Mouse (Mus musculus): ENCODE data around the gene Znrf1. TPM values are rescaled to one million over a fixed set of nuclear protein-coding genes. Genes with fewer than 3 reads are reported as not detected.

The Znrf1 gene
- polyA plus RNA-seq, 1 experiment from 2014 or later, result 33.1 TPM

DNA sequence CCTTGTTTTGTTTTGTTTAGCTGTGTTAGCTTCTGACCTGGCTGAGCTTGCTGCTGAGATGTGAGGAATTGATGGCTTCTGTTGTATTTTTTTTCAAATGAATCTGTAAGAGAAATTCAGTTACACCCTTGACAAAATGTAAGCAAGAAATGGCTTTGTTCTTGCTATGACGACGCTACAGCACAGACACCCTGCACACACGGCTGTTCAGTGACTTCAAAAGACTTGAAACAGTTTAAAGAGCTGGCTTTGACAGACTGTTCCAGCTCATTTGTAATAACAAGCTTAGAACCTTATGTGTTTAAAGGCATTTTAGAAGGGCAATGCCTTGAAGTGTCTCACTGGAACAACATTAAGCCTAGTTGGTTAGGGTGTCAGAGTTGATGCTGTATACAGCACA, 46.5 kb downstream of the Znrf1 start:
- no peak overlapping the region for H3K4me2 ChIP-seq
- H3K9ac ChIP-seq, result no peak overlapping the region
- no peaks in the 10 kb centered on the region; the same call in 1 of the 2 replicates for H3K36me3 ChIP-seq
- H3K9me3 ChIP-seq (replicated peaks), result peaks cover 7% of the 10 kb centered on the region
- no peaks in the 10 kb centered on the region for H3K27me3 ChIP-seq (replicated peaks)
- H3K4me3 ChIP-seq, result no peak overlapping the region
- whole genome bisulfite sequencing, result 81% methylated on average over 3 of the region's 3 CpGs
- peaks cover 23% of the 10 kb centered on the region for H3K4me1 ChIP-seq (replicated peaks)
- no peak for ATAC-seq (ENCODE audit: insufficient number of reproducible peaks, low FRiP score)
- H3K27ac ChIP-seq (ENCODE audit: poor library complexity, severe bottlenecking), result no peak overlapping the region

DNA sequence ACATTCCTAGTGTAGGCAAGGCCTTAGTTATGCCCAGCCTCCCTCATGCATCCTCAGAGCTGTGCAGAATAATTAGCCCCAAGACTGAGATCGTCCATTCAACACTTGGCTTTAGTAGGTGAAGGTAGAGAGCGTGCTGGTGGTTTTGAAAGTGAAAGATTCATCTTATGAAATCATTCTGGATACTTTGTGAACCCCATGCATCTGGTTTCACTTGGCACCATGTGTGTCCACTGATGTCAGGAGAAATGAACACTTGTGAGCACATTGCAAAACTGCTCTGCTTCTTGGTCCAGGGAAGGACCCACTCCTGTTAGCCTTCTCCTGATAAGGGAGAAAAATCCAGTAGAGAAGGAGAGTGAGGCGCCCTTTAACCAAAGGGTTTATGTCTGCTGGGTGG, 49.0 kb downstream of the Znrf1 start:
- H3K9me3 ChIP-seq (replicated peaks), result peaks cover 7% of the 10 kb centered on the region
- no peaks in the 10 kb centered on the region for H3K27me3 ChIP-seq (replicated peaks)
- no peak for ATAC-seq (ENCODE audit: insufficient number of reproducible peaks, low FRiP score)
- H3K27ac ChIP-seq (ENCODE audit: poor library complexity, severe bottlenecking), result no peak overlapping the region
- WGBS, result 83% methylated on average over 3 of the region's 3 CpGs
- no peaks in the 10 kb centered on the region; the same call in 1 of the 2 replicates for H3K36me3 ChIP-seq
- peaks cover 14% of the 10 kb centered on the region; the same call in 1 of the 2 replicates for H3K4me1 ChIP-seq (replicated peaks)
- H3K4me2 ChIP-seq, result no peak overlapping the region
- no peak overlapping the region for H3K4me3 ChIP-seq
- no peak overlapping the region for H3K9ac ChIP-seq

DNA sequence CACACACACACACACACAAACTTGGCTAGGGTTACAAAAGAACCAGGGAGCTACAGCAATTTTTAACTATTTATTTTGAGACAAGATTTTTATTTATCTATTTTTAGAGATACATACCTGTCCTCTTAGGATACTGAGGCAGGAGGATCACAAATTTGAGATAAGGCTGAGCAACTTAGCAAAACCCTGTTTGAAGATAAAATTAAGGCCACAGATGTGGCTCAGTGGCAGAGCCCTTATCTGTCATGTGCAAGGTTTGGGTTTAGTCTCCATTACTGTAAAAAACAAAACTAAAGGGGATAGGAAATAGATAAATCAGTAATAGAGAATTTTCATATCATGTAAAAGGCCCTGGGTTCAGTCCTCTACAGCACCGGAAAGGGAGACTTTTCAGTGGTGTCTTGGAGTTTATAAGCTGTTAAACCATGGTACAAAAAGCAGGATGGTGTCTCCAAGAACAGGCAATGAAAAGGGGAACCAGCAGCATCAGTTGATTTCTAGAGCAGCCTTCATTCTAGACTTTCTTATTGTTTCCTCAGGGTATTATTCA, 51.7 kb downstream of the Znrf1 start:
- peaks cover 3% of the 10 kb centered on the region; the same call in 1 of the 2 replicates for H3K36me3 ChIP-seq
- no peaks in the 10 kb centered on the region for H3K27me3 ChIP-seq (replicated peaks)
- H3K27ac ChIP-seq (ENCODE audit: poor library complexity, severe bottlenecking), result no peak overlapping the region
- no peak for ATAC-seq (ENCODE audit: insufficient number of reproducible peaks, low FRiP score)
- H3K4me1 ChIP-seq (replicated peaks), result peaks cover 18% of the 10 kb centered on the region
- no peak overlapping the region for H3K4me3 ChIP-seq
- H3K4me2 ChIP-seq, result no peak overlapping the region
- no peak overlapping the region for H3K9ac ChIP-seq
- 80% methylated on average over 1 of the region's 1 CpGs for WGBS
- H3K9me3 ChIP-seq (replicated peaks), result peaks cover 7% of the 10 kb centered on the region

DNA sequence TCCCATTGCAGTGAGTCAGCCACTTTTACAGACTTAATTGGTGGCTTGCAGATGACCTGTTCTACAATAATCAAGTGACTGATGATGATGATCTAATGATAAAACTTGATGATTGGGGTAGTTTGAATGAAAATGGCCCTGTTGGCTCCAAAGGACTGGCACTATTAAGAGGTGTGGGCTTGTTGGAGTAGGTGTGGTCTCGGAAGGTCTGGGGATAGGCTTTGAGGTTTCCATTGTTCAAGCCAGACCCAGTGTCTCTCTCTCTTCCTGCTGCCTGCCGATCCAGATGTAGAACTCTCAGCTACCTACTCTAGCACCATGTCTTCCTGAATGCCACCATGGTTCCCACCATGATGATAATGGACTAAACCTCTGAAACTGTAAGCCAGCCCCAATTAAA, 52.4 kb downstream of the Znrf1 start:
- no peak overlapping the region for H3K27ac ChIP-seq (ENCODE audit: poor library complexity, severe bottlenecking)
- H3K36me3 ChIP-seq, result peaks cover 3% of the 10 kb centered on the region; the same call in 1 of the 2 replicates
- WGBS, result 79% methylated on average over 2 of the region's 2 CpGs
- no peak overlapping the region for H3K4me2 ChIP-seq
- peaks cover 7% of the 10 kb centered on the region for H3K9me3 ChIP-seq (replicated peaks)
- no peak for ATAC-seq (ENCODE audit: insufficient number of reproducible peaks, low FRiP score)
- no peak overlapping the region for H3K4me3 ChIP-seq
- H3K27me3 ChIP-seq (replicated peaks), result no peaks in the 10 kb centered on the region
- H3K9ac ChIP-seq, result no peak overlapping the region
- H3K4me1 ChIP-seq (replicated peaks), result peaks cover 19% of the 10 kb centered on the region

DNA sequence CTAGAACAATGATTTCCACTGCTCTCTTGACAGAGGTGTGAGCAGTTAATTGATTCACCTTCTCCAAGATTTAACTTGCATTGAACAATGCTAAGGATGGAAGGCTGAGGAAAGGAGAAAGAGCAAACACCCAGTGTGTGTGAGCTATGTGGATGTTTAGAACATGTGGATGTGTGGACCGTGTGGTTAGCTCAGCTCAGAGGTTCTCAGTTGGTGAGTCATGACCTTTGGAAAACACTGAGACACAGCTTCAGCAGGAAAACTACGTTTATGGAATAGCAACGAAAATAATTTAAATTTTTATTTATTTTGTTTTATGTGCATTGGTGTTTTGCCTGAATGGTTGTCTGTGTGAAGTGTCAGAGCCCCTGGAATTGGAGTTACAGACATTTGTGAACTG, 54.3 kb downstream of the Znrf1 start:
- ATAC-seq (ENCODE audit: insufficient number of reproducible peaks, low FRiP score), result no peak
- Histone ChIP-seq H3K4me3 (no peak overlapping the region), H3K27ac (ENCODE audit: poor library complexity, severe bottlenecking) (no peak overlapping the region), H3K36me3 (0 out of 2 replicates have a peak, but pooled peaks cover 3% of the 10 kb centered on the region), H3K4me2 (no peak overlapping the region), H3K9ac (no peak overlapping the region), H3K27me3 (replicated peaks) (no peaks in the 10 kb centered on the region), H3K9me3 (replicated peaks) (no peaks in the 10 kb centered on the region), H3K4me1 (replicated peaks) (peaks cover 37% of the 10 kb centered on the region)
- 78% methylated on average over 3 of the region's 3 CpGs for WGBS

DNA sequence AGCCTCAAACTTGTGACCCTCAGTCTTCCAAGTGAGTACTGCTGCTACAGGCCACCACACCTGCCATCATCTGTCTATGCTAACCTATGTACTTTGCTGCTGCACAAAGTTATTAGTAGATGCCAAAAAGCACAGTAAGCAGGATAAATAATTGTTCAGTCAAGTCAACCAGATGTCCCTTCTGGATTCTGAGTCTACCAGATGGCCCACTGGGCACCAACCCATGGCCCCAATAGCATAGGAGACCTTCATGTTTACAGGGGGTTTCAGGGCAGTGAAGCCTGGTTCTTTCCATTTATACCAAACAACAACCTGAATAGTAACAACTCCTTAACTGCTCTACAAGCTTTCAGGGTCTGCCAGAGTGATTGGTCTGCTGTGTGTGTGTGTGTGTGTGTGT, 55.3 kb downstream of the Znrf1 start:
- H3K9ac ChIP-seq, result no peak overlapping the region
- H3K27me3 ChIP-seq (replicated peaks), result no peaks in the 10 kb centered on the region
- no peak for ATAC-seq (ENCODE audit: insufficient number of reproducible peaks, low FRiP score)
- H3K27ac ChIP-seq (ENCODE audit: poor library complexity, severe bottlenecking), result no peak overlapping the region
- H3K36me3 ChIP-seq, result 0 out of 2 replicates have a peak, but pooled peaks cover 3% of the 10 kb centered on the region
- H3K4me2 ChIP-seq, result no peak overlapping the region
- no peaks in the 10 kb centered on the region for H3K9me3 ChIP-seq (replicated peaks)
- H3K4me3 ChIP-seq, result no peak overlapping the region
- peaks cover 47% of the 10 kb centered on the region for H3K4me1 ChIP-seq (replicated peaks)

DNA sequence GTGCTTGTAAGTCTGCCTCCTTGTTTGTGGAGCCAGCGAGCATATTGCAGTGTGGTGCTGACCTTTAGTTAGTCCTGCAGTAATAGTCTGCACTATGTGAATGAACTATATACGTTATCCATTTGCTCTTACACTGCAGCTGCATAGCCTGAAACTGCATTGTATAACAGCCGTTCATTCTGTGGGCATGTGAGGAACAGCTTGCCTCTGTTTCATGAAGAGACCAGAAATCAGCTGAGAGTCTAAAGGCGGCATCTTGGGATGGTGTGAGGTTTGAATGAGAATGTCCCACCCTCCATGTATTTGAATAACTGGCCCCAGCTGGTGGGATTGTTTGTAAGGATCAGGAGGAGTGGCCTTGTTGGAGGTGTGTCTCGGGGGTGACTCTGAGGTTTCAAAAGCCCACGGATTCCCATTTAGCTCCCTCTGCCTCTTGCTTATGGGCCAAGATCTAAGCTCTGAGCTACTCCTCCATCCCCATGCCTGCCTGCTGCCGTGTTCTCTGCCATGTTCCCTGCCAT, 56.6 kb downstream of the Znrf1 start:
- no peak for ATAC-seq (ENCODE audit: insufficient number of reproducible peaks, low FRiP score)
- no peak overlapping the region for H3K4me2 ChIP-seq
- no peak overlapping the region for H3K27ac ChIP-seq (ENCODE audit: poor library complexity, severe bottlenecking)
- peaks cover 60% of the 10 kb centered on the region for H3K4me1 ChIP-seq (replicated peaks)
- 75% methylated on average over 7 of the region's 7 CpGs for WGBS
- H3K36me3 ChIP-seq, result 0 out of 2 replicates have a peak, but pooled peaks cover 3% of the 10 kb centered on the region
- no peak overlapping the region for H3K9ac ChIP-seq
- no peak overlapping the region for H3K4me3 ChIP-seq
- H3K9me3 ChIP-seq (replicated peaks), result no peaks in the 10 kb centered on the region
- H3K27me3 ChIP-seq (replicated peaks), result no peaks in the 10 kb centered on the region

DNA sequence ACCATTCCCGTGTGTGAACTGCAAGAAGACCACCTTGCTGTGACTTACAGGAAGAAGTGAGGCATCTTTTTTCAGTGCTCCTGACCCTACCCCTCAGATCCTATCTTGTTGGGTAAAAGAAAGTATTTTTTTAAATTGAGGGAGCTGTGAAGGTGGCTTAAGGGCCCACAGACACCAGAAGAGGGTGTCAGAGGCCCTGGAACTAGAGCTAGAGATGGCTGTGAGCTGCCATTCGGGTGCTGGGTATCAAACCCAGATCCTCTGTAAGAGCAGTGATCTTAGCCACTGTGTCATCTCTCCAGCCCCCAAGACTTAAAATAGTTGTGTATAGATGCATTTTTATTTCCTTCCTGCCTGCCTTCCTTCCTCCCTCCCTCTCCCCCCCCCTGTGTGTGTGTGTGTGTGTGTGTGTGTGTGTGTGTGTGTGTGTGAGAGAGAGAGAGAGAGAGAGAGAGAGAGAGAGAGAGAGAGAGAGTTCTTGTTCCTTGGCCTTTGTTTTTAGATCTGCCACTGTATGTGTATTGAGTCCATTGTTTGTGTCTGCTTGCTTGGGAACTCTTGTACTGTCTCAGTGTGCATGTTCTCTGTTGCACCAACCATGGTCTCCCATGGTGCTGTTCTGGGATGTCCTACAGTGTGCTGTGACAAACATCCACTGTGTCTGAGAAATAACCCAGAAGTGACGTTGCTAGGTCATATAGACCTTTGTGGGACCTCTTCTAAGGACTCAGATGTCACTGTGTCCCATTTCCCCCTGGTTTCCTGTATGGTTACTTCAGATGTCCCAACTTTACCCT, 58.3 kb downstream of the Znrf1 start:
- no peaks in the 10 kb centered on the region for H3K27me3 ChIP-seq (replicated peaks)
- H3K4me2 ChIP-seq, result no peak overlapping the region
- WGBS, result 65% methylated on average over 3 of the region's 3 CpGs
- H3K36me3 ChIP-seq, result 0 out of 2 replicates have a peak, but pooled peaks cover 3% of the 10 kb centered on the region
- H3K27ac ChIP-seq (ENCODE audit: poor library complexity, severe bottlenecking), result peak overlapping the region; percentile 91
- H3K9me3 ChIP-seq (replicated peaks), result no peaks in the 10 kb centered on the region
- H3K4me3 ChIP-seq, result no peak overlapping the region
- peaks cover 73% of the 10 kb centered on the region for H3K4me1 ChIP-seq (replicated peaks)
- ATAC-seq (ENCODE audit: insufficient number of reproducible peaks, low FRiP score), result no peak
- no peak overlapping the region for H3K9ac ChIP-seq

DNA sequence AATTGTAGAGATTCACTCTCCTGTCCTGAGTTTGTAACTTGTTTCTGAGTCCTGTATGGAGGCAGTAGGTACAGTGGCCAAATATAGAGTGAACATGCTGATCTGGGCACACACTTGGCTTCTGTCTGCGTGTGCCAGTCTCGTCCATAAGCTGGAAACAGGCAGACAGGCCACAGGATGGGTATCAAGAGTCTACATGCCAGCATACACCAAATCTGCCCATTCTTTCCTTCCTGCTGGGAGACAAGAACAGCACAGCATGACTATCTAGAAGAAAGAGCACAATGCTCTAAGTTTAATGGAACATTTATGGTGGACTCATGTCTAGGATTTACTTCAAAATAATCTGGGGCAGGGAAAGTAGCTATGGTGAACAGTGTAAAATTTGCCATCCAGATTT, 59.1 kb downstream of the Znrf1 start:
- no peak overlapping the region for H3K4me3 ChIP-seq
- no peaks in the 10 kb centered on the region for H3K9me3 ChIP-seq (replicated peaks)
- peak overlapping the region; percentile 91 for H3K27ac ChIP-seq (ENCODE audit: poor library complexity, severe bottlenecking)
- H3K4me1 ChIP-seq (replicated peaks), result peaks cover 80% of the 10 kb centered on the region
- 0 out of 2 replicates have a peak, but pooled peaks cover 3% of the 10 kb centered on the region for H3K36me3 ChIP-seq
- 83% methylated on average over 2 of the region's 2 CpGs for WGBS
- H3K4me2 ChIP-seq, result no peak overlapping the region
- no peaks in the 10 kb centered on the region for H3K27me3 ChIP-seq (replicated peaks)
- ATAC-seq (ENCODE audit: insufficient number of reproducible peaks, low FRiP score), result no peak
- H3K9ac ChIP-seq, result no peak overlapping the region

DNA sequence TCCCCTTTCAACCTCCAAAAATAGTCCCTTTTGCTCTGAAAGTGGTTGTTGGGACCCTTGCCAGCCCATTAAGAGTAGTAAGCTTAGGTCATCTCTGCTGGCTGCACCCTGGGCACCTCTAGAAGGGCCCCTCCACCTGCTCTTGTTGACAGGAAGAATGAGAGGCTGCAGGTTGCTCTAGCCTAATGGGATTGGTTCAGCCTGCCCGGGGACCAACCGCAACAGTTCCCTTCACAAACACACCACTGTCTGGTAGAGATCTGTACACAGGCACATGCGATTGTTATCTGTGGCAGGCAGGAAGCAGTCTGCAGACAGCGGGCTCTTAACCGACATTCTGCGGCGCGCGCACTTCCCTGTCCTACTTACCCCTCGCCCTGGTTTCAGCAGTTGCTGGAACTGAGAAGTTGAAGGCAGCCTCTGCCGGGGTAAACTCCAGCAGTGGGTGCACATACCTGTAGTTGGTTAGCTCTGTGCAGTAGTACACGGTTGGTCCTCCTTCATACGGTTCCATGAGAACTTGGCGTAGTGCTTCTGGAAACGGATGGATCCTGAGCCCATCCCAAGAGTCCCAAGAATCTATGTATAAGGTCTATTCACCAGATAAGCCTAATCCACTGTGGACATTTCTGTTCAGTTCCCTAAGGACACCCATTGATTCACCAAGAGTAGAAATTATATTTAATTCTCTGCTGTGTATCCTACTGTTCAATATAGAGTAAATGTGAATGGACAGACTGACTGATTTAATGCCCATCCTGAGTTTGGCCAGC, 60.0 kb downstream of the Znrf1 start:
- Histone ChIP-seq H3K27ac (ENCODE audit: poor library complexity, severe bottlenecking) (peak overlapping the region; percentile 91), H3K4me3 (no peak overlapping the region), H3K36me3 (0 out of 2 replicates have a peak, but pooled peaks cover 3% of the 10 kb centered on the region), H3K4me2 (peak overlapping the region; percentile 61), H3K4me1 (replicated peaks) (peaks cover 82% of the 10 kb centered on the region), H3K9me3 (replicated peaks) (no peaks in the 10 kb centered on the region), H3K27me3 (replicated peaks) (no peaks in the 10 kb centered on the region), H3K9ac (peak overlapping the region; percentile 52)
- 21% methylated on average over 15 of the region's 15 CpGs for WGBS
- ATAC-seq (ENCODE audit: insufficient number of reproducible peaks, low FRiP score), result peak; percentile 77

DNA sequence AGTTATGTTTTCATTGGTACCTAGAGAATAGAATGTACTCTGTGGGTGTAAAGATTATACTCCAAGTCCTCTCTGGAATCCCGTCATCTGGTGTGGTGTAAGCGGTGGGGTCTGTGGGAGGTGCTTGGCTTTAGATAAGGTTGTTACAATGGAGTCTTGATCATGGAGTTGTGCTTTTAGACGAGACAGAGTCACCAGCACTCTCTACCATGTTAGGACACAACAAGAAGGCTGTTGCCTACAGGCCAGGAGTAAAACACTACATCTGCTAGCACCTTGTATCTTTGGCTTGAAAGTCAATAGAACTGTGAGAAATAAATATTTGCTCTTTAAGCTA, 60.6 kb downstream of the Znrf1 start:
- ATAC-seq (ENCODE audit: insufficient number of reproducible peaks, low FRiP score), result no peak
- Histone ChIP-seq H3K4me3 (no peak overlapping the region), H3K4me2 (peak overlapping the region; percentile 12; the same call in 1 of the 2 replicates), H3K27ac (ENCODE audit: poor library complexity, severe bottlenecking) (peak overlapping the region; percentile 91), H3K9ac (no peak overlapping the region), H3K4me1 (replicated peaks) (peaks cover 82% of the 10 kb centered on the region), H3K9me3 (replicated peaks) (no peaks in the 10 kb centered on the region), H3K27me3 (replicated peaks) (no peaks in the 10 kb centered on the region), H3K36me3 (no peaks in the 10 kb centered on the region)
- 2% methylated on average over 3 of the region's 3 CpGs for WGBS

Measured in heart, embryonic 12.5 days (tissue).